Mouse (Mus musculus): ENCODE measurements at regions not wholly inside any gene's neighbourhood (a gene's known extent, or its start where the extent isn't known, plus 50 kb on each side); places are given as distances from the start of the nearest gene placed in this dataset.

- Histone ChIP-seq H3K4me2 (no peak overlapping the region), H3K9ac (no peak overlapping the region), H3K4me1 (no peaks in the 10 kb centered on the region), H3K9me3 (no peaks in the 10 kb centered on the region), H3K27me3 (replicated peaks) (no peaks in the 10 kb centered on the region), H3K36me3 (no peaks in the 10 kb centered on the region), H3K27ac (replicated peaks) (no peak overlapping the region), H3K4me3 (no peak overlapping the region)
- 81% methylated on average over 8 of the region's 8 CpGs for WGBS
- ATAC-seq (ENCODE audit: extremely low read depth, insufficient number of reproducible peaks, low FRiP score, low TSS enrichment): no peak
These were observed 464.4 kb downstream of the Lrig3 start for GRCm38 (mm10) chr10:126430346-126430745.

GRCm38 (mm10) chr10:126429502-126429901 is 463.5 kb downstream of the Lrig3 start:
- Histone ChIP-seq H3K4me1 (no peaks in the 10 kb centered on the region), H3K36me3 (no peaks in the 10 kb centered on the region), H3K4me2 (no peak overlapping the region), H3K4me3 (no peak overlapping the region), H3K9ac (no peak overlapping the region), H3K27me3 (replicated peaks) (no peaks in the 10 kb centered on the region), H3K9me3 (no peaks in the 10 kb centered on the region), H3K27ac (replicated peaks) (no peak overlapping the region)
- no peak for ATAC-seq (ENCODE audit: extremely low read depth, insufficient number of reproducible peaks, low FRiP score, low TSS enrichment)
- 73% methylated on average over 1 of the region's 1 CpGs for WGBS

GRCm38 (mm10) chr10:126422066-126422465 is 456.1 kb downstream of the Lrig3 start:
- ATAC-seq (ENCODE audit: extremely low read depth, insufficient number of reproducible peaks, low FRiP score, low TSS enrichment): no peak
- Histone ChIP-seq H3K9ac (no peak overlapping the region), H3K4me3 (no peak overlapping the region), H3K36me3 (no peaks in the 10 kb centered on the region), H3K4me1 (0 out of 2 replicates have a peak, but pooled peaks cover 4% of the 10 kb centered on the region), H3K9me3 (no peaks in the 10 kb centered on the region), H3K27ac (replicated peaks) (no peak overlapping the region), H3K4me2 (no peak overlapping the region), H3K27me3 (replicated peaks) (no peaks in the 10 kb centered on the region)
- WGBS: 46% methylated on average over 6 of the region's 6 CpGs

GRCm38 (mm10) chr10:126413786-126414185 is 447.8 kb downstream of the Lrig3 start:
- Histone ChIP-seq H3K36me3 (no peaks in the 10 kb centered on the region), H3K9ac (no peak overlapping the region), H3K4me2 (no peak overlapping the region), H3K27me3 (replicated peaks) (no peaks in the 10 kb centered on the region), H3K27ac (replicated peaks) (no peak overlapping the region), H3K4me1 (no peaks in the 10 kb centered on the region), H3K9me3 (0 out of 2 replicates have a peak, but pooled peaks cover 5% of the 10 kb centered on the region), H3K4me3 (no peak overlapping the region)
- no peak for ATAC-seq (ENCODE audit: extremely low read depth, insufficient number of reproducible peaks, low FRiP score, low TSS enrichment)
- 42% methylated on average over 7 of the region's 7 CpGs for WGBS

- Histone ChIP-seq H3K4me3 (peak overlapping the region; percentile 20; the same call in 1 of the 2 replicates), H3K4me2 (peak overlapping the region; percentile 56), H3K4me1 (peaks cover 12% of the 10 kb centered on the region), H3K27ac (replicated peaks) (peak overlapping the region; percentile 83), H3K9ac (no peak overlapping the region), H3K27me3 (replicated peaks) (no peaks in the 10 kb centered on the region), H3K36me3 (no peaks in the 10 kb centered on the region), H3K9me3 (no peaks in the 10 kb centered on the region)
- WGBS: 34% methylated on average over 2 of the region's 3 CpGs
- no peak for ATAC-seq (ENCODE audit: extremely low read depth, insufficient number of reproducible peaks, low FRiP score, low TSS enrichment)
These were observed 426.3 kb downstream of the Lrig3 start for GRCm38 (mm10) chr10:126392235-126392634.

GRCm38 (mm10) chr10:126391770-126392169 is 425.8 kb downstream of the Lrig3 start:
- Histone ChIP-seq H3K36me3 (no peaks in the 10 kb centered on the region), H3K9me3 (no peaks in the 10 kb centered on the region), H3K4me3 (peak overlapping the region; percentile 20), H3K27me3 (replicated peaks) (no peaks in the 10 kb centered on the region), H3K27ac (replicated peaks) (peak overlapping the region; percentile 83), H3K4me1 (peaks cover 12% of the 10 kb centered on the region), H3K9ac (no peak overlapping the region), H3K4me2 (peak overlapping the region; percentile 56)
- no peak for ATAC-seq (ENCODE audit: extremely low read depth, insufficient number of reproducible peaks, low FRiP score, low TSS enrichment)
- WGBS: 24% methylated on average over 6 of the region's 6 CpGs

GRCm38 (mm10) chr10:126386430-126386829 is 420.5 kb downstream of the Lrig3 start:
- ATAC-seq (ENCODE audit: extremely low read depth, insufficient number of reproducible peaks, low FRiP score, low TSS enrichment): no peak
- Histone ChIP-seq H3K4me2 (no peak overlapping the region), H3K9me3 (0 out of 2 replicates have a peak, but pooled peaks cover 4% of the 10 kb centered on the region), H3K27ac (replicated peaks) (no peak overlapping the region), H3K4me1 (peaks cover 4% of the 10 kb centered on the region; the same call in 1 of the 2 replicates), H3K36me3 (no peaks in the 10 kb centered on the region), H3K4me3 (no peak overlapping the region), H3K27me3 (replicated peaks) (no peaks in the 10 kb centered on the region), H3K9ac (no peak overlapping the region)
- 65% methylated on average over 3 of the region's 3 CpGs for WGBS

GRCm38 (mm10) chr10:126385644-126386043 is 419.7 kb downstream of the Lrig3 start:
- Histone ChIP-seq H3K27ac (replicated peaks) (no peak overlapping the region), H3K4me1 (no peaks in the 10 kb centered on the region), H3K9me3 (0 out of 2 replicates have a peak, but pooled peaks cover 4% of the 10 kb centered on the region), H3K9ac (no peak overlapping the region), H3K4me2 (no peak overlapping the region), H3K4me3 (no peak overlapping the region), H3K27me3 (replicated peaks) (no peaks in the 10 kb centered on the region), H3K36me3 (no peaks in the 10 kb centered on the region)
- no peak for ATAC-seq (ENCODE audit: extremely low read depth, insufficient number of reproducible peaks, low FRiP score, low TSS enrichment)
- WGBS: 85% methylated on average over 6 of the region's 6 CpGs

GRCm38 (mm10) chr10:126380381-126380780 is 414.4 kb downstream of the Lrig3 start:
- H3K27ac ChIP-seq (replicated peaks): no peak overlapping the region
- 72% methylated on average over 2 of the region's 2 CpGs for WGBS
- H3K27me3 ChIP-seq (replicated peaks): no peaks in the 10 kb centered on the region
- H3K4me2 ChIP-seq: no peak overlapping the region
- H3K4me3 ChIP-seq: no peak overlapping the region
- H3K9me3 ChIP-seq: no peaks in the 10 kb centered on the region
- H3K4me1 ChIP-seq: peaks cover 6% of the 10 kb centered on the region
- H3K36me3 ChIP-seq: no peaks in the 10 kb centered on the region
- no peak for ATAC-seq (ENCODE audit: extremely low read depth, insufficient number of reproducible peaks, low FRiP score, low TSS enrichment)
- no peak overlapping the region for H3K9ac ChIP-seq

GRCm38 (mm10) chr10:126379239-126379638 is 413.3 kb downstream of the Lrig3 start:
- ATAC-seq (ENCODE audit: extremely low read depth, insufficient number of reproducible peaks, low FRiP score, low TSS enrichment): no peak
- H3K36me3 ChIP-seq: no peaks in the 10 kb centered on the region
- H3K27ac ChIP-seq (replicated peaks): no peak overlapping the region
- H3K9me3 ChIP-seq: no peaks in the 10 kb centered on the region
- H3K4me1 ChIP-seq: peaks cover 6% of the 10 kb centered on the region
- H3K27me3 ChIP-seq (replicated peaks): no peaks in the 10 kb centered on the region
- H3K9ac ChIP-seq: no peak overlapping the region
- no peak overlapping the region for H3K4me3 ChIP-seq
- WGBS: 43% methylated on average over 6 of the region's 6 CpGs
- H3K4me2 ChIP-seq: no peak overlapping the region

- Histone ChIP-seq H3K4me2 (no peak overlapping the region), H3K9ac (no peak overlapping the region), H3K36me3 (no peaks in the 10 kb centered on the region), H3K4me1 (peaks cover under 1% of the 10 kb centered on the region), H3K27ac (replicated peaks) (no peak overlapping the region), H3K9me3 (no peaks in the 10 kb centered on the region), H3K4me3 (no peak overlapping the region), H3K27me3 (replicated peaks) (no peaks in the 10 kb centered on the region)
- no peak for ATAC-seq (ENCODE audit: extremely low read depth, insufficient number of reproducible peaks, low FRiP score, low TSS enrichment)
- 58% methylated on average over 6 of the region's 6 CpGs for WGBS
These were observed 407.9 kb downstream of the Lrig3 start for GRCm38 (mm10) chr10:126373906-126374305.

- Histone ChIP-seq H3K9ac (no peak overlapping the region), H3K36me3 (no peaks in the 10 kb centered on the region)
- WGBS: 80% methylated on average over 6 of the region's 6 CpGs
These were observed 405.9 kb downstream of the Lrig3 start for GRCm38 (mm10) chr10:126371881-126372280.

More at GRCm38 (mm10) chr10:126371881-126372280, 405.9 kb downstream of the Lrig3 start:
- Histone ChIP-seq H3K4me1 (no peaks in the 10 kb centered on the region), H3K4me3 (no peak overlapping the region), H3K27ac (replicated peaks) (no peak overlapping the region), H3K4me2 (no peak overlapping the region), H3K27me3 (replicated peaks) (no peaks in the 10 kb centered on the region), H3K9me3 (no peaks in the 10 kb centered on the region; the same call in 1 of the 2 replicates)
- ATAC-seq (ENCODE audit: extremely low read depth, insufficient number of reproducible peaks, low FRiP score, low TSS enrichment): no peak
